Mouse (Mus musculus) urinary bladder, adult 2 months (tissue): ENCODE data around the gene Cadps. TPM values are rescaled to one million over a fixed set of nuclear protein-coding genes. Genes with fewer than 3 reads are reported as not detected.

Source experiments
- DNase-seq: peaks from one replicate; pipeline ENCODE4 v3.0.0; 2022; ENCODE audit warnings: low spot score
- polyA plus RNA-seq: library from polyadenylated mRNA; depleted of rRNA; stranded (reverse); fragments of >200 nt; gene quantifications from 2 replicates; pipeline ENCODE4 v1.2.3, GENCODE M21; 2012

The Cadps gene
- polyA plus RNA-seq, 1 experiment = 2.8 TPM

GRCm38 (mm10) chr14:12507018-12507417, 315.9 kb downstream of the Cadps start:
- no peak for DNase-seq

DNA sequence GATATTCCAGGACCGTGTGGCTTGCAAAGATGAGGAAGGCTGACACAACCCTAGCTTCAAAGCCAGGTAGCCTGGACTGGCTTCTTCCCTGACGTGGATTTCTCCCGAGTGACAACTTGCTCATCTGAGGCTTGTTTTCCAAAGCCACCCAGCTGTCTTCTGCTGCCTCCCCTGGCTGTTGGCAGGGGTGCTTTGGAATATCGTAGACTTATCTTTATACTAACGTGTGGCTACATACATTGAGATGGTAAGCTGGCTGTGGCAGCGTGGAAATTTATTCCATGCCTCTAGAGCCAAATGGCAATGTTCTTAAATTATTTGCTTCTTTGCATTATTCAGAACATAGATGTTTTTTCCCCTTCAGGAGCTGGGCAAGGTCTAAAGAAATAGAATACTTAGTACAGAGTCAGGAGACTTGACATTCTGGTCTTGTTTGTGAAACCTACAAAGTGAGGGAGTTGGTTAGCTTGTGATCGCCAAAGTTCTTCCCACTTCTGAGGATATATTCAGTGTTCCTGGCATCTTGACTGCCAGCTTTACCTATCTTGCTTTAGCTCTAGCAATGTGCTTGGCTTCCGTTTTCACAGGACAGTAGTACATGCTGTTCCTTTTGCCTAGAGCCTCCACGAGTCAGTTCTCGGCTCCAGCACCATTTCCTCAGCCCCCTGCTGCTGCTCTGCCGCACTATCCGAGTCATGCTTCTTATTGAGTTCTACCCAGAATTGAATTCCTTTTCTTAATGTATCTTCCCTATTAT, 318.5 kb downstream of the Cadps start:
- DNase-seq = no peak

DNA sequence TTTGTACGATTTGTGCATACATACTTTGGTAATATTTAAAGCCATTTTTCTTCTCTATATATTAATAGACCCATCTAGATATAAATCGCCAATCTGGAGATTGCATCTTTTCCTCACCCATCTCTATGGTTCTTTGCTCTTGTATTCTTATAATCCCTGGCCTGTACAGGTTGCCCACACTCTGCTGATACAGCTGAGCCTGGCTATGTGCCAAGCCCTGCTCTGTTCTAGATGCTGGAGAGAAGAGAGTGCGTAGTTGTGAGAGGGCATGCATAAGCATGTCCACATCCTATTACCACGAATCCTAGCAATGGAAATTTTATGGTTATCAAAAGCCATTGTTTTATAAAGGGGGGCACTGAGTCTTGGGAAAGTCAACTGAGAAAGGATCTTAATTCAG, 360.7 kb downstream of the Cadps start:
- DNase-seq = no peak

GRCm38 (mm10) chr14:12459700-12460099, 363.2 kb downstream of the Cadps start:
- no peak for DNase-seq

DNA sequence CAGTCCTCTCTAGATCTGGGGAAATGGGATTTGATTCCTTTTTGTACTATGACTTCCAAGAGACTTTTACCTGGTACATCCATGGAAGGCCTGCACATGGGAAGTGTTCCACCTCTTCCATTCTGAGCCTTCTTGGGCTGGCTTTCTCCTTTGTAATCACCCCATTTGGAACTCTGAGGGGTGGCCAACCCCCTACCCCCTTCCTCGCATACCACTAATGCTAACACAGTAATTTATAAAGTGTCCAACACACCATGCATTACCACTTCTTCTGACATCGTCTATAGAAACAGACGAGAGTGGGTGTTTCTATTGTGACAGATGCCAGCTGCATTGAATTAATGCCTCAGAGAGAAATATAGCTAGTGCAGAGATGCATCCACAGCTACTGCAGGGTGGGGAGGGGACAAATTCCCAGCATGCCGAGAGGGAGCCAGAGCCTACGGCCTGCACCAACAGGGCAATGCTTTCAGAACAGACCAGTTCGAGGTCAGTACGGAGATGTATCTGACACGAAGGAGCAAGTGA, 367.8 kb downstream of the Cadps start:
- DNase-seq = no peak

DNA sequence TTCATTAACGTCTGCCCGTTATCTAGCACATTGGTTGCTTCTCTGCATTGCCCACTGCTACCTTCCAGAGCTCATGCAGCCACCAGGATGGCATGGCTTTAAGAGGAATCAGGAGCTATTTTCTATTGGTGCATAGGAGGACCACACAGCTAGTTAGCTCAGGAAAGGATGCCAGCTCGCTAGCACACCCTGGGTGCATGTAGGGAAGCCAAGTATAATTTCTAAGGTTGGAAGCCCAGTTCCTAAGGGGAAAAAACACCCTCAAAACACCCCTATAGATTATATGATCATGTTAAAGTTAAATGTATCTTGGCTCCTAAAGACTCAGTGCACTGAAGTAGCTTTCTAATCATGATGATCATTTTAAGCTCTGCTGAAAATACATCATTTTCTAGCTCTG, 372.1 kb downstream of the Cadps start:
- DNase-seq = no peak

- no peak for DNase-seq
Measured at GRCm38 (mm10) chr14:12448883-12449282, 374.0 kb downstream of the Cadps start.

- DNase-seq = no peak
Measured at GRCm38 (mm10) chr14:12441019-12441418, 381.9 kb downstream of the Cadps start.

- no peak for DNase-seq
Measured at GRCm38 (mm10) chr14:12437976-12438375, 384.9 kb downstream of the Cadps start.

- DNase-seq = no peak
Measured at GRCm38 (mm10) chr14:12437422-12437821, 385.5 kb downstream of the Cadps start.

DNA sequence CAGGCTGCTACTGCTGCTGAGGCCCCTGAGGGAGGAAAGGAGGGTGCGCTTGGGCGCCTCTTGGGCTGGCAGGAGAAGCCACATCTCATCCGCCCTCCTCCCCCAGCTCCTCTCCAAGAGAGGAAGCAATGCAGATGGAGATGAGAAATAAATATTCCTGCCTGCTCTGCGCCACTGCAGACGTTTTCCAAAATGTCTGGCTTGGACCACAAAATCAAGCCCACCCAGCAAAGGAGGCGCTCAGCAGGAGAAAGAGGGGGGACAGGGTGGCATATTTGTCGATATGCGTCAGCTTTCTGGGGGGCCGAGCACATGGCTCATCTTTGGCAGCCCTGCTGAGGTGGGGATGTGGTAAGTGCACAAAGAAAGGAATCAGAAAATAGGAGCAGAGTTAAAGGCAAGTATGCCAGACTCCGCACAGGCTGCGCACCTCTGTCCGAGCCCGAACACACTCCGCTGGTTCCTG, 385.9 kb downstream of the Cadps start:
- no peak for DNase-seq

GRCm38 (mm10) chr14:12428021-12428654, 394.7 kb downstream of the Cadps start:
- DNase-seq = no peak

DNA sequence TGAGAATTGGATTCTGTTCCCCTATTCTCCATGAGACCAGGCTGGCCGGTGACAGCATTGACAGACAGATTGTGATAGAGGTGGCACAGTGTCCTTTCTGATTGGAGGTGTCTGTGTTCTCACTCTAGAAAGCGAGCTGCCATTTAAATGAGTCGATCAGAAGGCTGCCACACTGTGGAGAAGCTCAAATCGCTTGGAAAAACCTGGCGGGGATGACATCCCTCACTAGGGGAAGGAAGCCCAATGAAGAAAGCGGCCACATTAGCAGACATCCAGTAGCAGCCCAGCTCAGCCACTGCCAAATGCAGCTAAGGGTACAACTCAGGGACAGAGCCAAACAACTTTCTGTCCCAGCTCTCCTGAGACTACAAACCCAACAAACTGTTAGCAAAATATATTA, 397.6 kb downstream of the Cadps start:
- DNase-seq = no peak

DNA sequence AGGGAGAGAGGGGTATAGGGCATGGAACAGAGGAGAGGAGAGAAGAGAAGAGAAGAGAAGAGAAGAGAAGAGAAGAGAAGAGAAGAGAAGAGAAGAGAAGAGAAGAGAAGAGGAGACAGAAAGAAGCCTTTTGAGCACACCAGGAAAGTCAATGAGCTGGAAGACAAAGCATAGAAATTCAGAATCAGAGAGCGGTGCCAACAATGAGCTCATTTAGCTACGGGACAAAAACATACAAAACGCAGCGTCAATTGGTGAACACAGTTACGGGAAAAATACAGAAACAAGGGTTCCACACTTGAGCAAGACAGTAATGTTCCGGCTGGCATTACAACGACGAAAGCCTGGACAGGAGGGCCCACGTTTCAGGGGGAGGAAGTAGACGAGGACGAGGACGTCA, 412.6 kb downstream of the Cadps start:
- DNase-seq = no peak

DNA sequence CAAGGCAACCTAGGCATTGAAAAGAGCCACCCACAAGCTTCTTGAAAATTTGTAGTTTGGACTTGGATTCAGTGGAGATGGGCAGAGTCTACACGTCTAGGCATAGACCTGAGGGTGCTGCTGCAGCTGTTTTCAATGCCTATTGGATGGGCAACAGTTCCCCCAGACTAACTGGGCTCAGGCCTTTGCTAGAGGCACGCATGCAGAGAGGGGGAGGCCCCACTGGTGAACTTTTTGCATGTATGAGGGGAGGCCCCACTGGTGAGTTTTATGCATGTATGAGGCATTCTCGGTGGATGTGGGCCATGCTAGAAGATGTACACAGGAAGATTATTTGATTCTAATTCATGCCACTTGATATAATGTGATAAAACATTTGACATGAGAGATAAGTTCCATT, 413.1 kb downstream of the Cadps start:
- DNase-seq = no peak

- DNase-seq = no peak
Measured at GRCm38 (mm10) chr14:12406588-12406987, 416.3 kb downstream of the Cadps start.

GRCm38 (mm10) chr14:12405201-12405600, 417.7 kb downstream of the Cadps start:
- DNase-seq = no peak

GRCm38 (mm10) chr14:12404724-12405123, 418.2 kb downstream of the Cadps start:
- DNase-seq = no peak

DNA sequence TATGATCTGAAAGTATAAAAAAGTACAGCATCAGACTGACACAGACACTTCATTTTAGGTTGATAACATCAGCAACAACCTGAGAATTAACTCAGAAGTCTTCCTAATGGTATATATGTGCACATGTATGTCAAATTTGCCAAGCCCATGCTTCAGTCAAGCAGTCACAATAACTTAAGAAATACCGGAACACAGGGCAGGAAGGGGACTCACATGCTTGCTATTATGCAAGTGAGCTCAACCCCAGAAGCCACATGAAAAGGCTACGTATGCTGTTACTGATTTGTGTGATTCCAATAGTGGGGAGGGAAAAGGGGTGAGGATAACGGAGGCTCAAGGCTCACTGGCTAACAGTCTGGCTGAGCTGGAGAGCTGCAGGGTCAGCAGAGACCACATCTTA, 418.8 kb downstream of the Cadps start:
- DNase-seq = no peak

- no peak for DNase-seq
Measured at GRCm38 (mm10) chr14:12400116-12400515, 422.8 kb downstream of the Cadps start.

DNA sequence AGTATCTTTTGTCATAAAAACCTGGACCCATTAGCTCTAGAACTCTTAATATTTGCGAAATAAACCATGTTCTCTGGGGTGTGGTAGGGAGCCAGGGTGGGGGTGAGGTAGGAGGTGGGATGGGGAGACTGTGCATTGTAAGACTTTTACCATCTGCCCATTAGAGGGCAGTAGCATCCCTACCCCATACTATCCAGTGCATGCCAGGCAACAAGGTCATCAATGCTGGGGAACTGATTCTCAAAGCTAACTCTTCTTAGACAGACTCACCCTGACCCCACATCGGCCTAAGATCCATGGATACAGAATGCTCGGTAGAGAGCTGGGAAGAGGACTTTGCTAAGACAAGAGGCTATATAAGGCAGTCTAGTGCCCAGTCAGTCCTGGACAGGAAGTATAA, 425.3 kb downstream of the Cadps start:
- no peak for DNase-seq

- no peak for DNase-seq
Measured at GRCm38 (mm10) chr14:12394318-12394717, 428.6 kb downstream of the Cadps start.

GRCm38 (mm10) chr14:12393271-12393861, 429.5 kb downstream of the Cadps start:
- DNase-seq = no peak
